Mouse (Mus musculus): ENCODE results near the gene Osbpl10.

Osbpl10 gene

DNA sequence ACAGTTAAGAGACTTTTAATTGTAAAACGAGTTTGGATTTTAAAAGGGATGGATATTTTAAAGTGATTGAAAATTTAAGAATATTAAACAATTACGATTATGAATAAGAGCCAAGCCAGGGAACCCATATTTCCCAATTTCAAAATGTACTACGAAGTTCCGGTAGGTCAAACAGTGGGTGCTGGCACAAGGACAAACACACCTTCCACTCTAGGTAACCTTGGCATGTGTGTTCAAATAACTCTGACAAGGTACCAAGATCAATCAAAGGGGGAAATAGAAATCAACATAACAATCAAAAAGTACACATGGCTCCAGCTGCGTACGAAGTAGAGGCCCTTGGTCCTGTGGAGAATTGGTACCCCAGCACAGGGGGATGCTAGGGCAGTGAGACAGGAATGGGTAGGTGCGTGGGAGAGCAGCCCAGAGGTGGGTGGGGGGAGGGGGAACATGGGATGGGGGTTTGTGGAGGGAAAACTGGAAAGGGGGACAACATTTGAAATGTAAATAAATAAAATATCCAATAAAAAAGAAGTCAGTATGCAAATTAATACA is 294.8 kb downstream of the Osbpl10 start:
- no peak for DNase-seq (ENCODE audit: low spot score in 2 of 2)

DNA sequence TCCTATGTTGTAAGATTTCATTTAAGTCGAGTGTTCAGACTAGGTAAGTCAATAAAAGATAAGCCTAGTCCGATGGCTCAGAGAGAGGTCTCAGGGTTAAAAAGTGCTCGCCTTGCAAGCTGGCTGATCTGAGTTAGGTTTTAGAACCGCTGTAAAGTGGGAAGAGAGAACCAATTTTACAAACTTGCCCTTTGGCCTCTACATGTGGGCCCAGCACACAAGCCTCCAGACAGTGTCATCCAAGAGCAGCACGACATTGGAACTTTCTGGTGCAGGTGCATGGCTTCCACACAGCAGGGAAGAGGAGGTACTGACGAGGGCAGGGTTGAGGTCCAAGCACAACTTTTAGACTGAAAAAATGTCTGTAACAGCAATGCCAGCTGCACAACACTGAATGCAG is 296.4 kb downstream of the Osbpl10 start:
- no peak for DNase-seq (ENCODE audit: low spot score in 2 of 2)

- no peak for DNase-seq (ENCODE audit: low spot score in 2 of 2)
Measured at GRCm38 (mm10) chr9:115278641-115279040, 300.3 kb downstream of the Osbpl10 start.

Measured in natural killer cell, adult 2 months (primary cell).